Mouse (Mus musculus): Measurements from ENCODE around the gene Cc2d1b.

Cc2d1b gene

GRCm38 (mm10) chr4:108619587-108620341 is at the start of gene Cc2d1b:
Cc2d1b (plus strand) TSS chr4:108619940.
- DNase-seq (ENCODE audit: low spot score in 2 of 2) = peak; percentile 87 to 93

GRCm38 (mm10) chr4:108572644-108573043 is 47.1 kb upstream of the Cc2d1b start:
- DNase-seq (ENCODE audit: low spot score in 2 of 2) = no peak

DNA sequence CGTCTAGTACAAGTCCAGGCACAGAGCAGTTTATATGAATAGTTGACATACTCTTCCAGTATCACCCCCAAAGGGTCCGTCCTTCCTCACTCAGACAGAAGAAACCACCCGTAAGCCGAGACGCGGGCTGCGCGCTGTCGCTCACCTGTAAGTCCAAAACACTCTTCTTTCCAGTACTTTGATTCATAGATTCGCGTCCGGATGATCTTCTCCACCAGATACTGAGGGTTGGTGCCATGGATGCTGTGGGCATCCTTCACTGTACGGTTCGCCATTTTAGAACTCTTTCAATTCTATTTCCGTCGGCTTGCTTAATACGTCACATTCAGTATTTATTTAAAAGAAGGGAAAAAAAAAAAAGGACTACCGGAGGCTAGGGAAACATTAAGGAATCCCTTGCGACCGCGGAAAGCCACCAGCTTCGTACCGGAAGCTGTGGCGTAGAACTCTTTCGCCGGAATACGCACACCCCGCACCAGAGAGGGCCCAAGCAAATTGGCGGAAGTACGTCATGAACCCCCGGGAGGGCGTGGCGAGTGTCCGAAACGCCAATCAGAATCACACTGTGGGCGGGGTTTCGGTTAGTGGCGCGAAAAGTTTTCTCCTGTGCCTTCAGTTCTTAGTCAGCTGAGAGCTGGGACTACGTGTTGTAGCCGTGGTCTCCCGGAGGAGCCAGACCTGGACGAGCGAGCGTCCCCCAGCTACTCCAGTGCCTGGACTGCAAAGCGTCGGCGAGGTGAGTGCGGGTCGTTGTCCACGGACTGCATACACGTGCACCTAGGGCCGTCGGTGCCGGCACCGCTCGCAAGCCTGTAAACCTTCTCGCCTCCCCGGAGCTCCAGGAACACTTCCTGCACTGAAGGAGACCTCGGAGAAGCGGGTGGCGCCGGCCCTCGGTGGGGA is 40.6 kb upstream of the Cc2d1b start, which contains the start of the genes Prpf38a and Orc1:
Gene Prpf38a, minus strand, starts transcription at position 497 of the 903 bp plus-strand sequence.
Gene Orc1, plus strand, starts transcription at position 584 of the 903 bp plus-strand sequence.
- peak; percentile 98 for DNase-seq (ENCODE audit: low spot score in 2 of 2)

- no peak for DNase-seq (ENCODE audit: low spot score in 2 of 2)
Measured at GRCm38 (mm10) chr4:108579743-108580411, 39.9 kb upstream of the Cc2d1b start.

DNA sequence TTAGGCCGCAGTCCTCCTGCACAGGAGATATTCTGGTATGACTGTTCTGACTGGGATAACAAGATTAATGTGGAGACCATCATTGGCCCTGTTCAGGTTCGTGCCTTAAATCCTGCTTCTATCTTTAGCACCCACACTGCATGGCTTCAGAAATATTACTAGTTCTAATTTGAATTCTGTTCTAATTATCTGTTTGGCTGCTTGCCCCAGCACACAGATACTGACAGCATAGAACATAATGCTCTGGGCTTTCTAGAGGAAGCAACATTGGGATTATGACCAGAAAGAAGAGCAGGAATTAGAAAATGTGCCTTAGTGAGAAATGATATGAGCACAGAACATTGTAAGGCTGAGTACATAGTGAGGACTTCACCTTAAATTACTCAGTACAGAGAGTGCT is 26.4 kb upstream of the Cc2d1b start:
- DNase-seq (ENCODE audit: low spot score in 2 of 2) = no peak

- no peak for DNase-seq (ENCODE audit: low spot score in 2 of 2)
Measured at GRCm38 (mm10) chr4:108595785-108596184, 24.0 kb upstream of the Cc2d1b start.

DNA sequence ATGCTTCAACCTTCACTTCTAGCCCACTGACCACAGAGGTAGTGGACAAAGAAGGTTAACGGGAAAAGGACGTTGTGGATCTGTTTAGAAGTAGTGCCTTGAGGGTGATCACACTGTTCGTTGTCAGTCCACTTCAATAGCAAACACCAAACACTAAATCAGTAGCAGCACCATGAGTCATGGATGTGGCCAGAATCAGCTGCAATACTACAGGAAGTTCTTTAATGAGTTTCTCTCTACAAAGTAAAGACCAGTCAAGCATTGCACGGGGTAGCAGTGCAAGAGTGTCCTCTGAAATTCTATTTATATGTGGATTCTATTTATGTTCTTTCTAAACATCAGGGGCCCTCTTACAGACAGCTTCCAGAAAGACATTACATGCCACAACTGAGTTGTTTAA is 21.4 kb upstream of the Cc2d1b start:
- no peak for DNase-seq (ENCODE audit: low spot score in 2 of 2)

DNA sequence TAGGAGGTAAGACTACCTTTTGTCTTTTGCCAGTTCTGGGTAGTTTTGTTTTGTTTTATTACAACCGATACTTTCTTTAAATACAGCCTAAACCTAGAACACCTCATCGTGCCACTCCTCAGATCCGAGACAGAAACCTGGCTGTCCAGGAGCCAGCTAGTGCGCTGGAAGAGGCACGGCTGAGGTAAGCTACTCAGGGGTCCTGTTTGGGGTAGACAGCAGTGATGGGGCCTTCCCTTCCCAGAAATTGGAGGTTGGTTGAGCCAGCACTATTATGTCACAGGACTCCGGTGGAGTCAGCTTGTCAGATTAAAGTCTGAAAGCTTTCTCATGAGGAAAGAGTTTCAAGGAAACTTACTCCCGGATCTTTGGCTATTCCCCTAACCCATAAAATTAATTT is 17.9 kb upstream of the Cc2d1b start:
- DNase-seq (ENCODE audit: low spot score in 2 of 2) = no peak

DNA sequence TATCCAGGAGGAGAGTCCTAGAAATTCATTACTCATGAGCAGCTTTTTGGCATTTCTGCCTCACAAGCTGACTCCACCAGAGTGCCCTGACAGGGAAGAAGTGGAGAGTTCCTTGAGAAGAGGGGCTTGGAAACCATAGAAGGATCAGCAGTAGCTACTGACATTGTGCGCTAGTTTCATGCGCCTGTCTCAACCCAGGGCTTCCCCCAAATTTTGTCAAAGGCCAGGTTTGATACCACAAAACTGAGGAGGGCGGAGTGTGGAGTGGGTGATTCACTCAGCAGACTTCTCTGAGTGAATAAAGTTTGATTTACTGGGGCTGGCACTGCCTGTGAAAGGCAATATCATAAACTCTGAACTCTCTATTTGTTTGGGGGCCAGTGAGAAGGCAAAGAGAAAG is 11.1 kb upstream of the Cc2d1b start:
- DNase-seq (ENCODE audit: low spot score in 2 of 2) = no peak

DNA sequence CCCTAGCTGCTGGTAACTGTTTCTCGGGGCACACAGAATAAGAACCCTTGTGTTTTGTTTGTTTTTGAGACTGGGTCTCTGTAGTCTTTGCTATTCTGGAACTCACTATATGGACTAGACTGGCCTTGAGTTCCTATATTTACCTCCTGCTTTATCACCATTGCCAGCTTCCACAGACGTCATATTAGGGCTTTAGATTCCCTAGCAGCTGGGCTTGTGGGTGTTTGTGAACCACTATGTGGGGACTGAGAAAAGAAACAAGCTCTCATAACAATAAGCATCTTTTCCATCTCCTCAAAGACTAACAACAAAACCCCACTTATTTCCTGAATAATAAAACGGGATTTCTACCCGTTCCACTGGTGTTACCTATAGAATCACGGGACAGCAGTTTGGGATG is 8.8 kb upstream of the Cc2d1b start:
- no peak for DNase-seq (ENCODE audit: low spot score in 2 of 2)

GRCm38 (mm10) chr4:108618586-108618985 is 1.2 kb upstream of the Cc2d1b start:
- DNase-seq (ENCODE audit: low spot score in 2 of 2) = no peak

- no peak for DNase-seq (ENCODE audit: low spot score in 2 of 2)
Measured at GRCm38 (mm10) chr4:108619165-108619564, 575 bp upstream of the Cc2d1b start.

- no peak for DNase-seq (ENCODE audit: low spot score in 2 of 2)
Measured at GRCm38 (mm10) chr4:108620536-108620935, 796 bp downstream of the Cc2d1b start.

DNA sequence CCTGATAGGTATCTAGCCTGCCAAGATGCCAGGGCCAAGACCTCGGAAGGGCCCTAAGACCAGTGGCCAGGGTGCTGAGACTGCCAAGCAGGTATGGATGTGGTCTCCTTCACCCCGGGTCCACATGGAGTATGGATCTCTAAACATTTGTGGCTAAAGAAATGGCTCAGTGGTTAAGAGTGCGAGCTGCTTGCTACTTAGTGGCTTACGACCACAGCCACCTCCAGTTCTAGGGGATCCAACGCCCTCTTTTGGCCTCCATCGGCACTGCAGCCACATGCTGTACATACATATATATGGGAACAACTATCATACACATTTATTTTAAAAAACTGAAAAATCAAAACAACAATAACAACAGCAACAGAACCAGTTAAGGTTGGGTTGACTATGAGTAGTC is 1.8 kb downstream of the Cc2d1b start:
- no peak for DNase-seq (ENCODE audit: low spot score in 2 of 2)

DNA sequence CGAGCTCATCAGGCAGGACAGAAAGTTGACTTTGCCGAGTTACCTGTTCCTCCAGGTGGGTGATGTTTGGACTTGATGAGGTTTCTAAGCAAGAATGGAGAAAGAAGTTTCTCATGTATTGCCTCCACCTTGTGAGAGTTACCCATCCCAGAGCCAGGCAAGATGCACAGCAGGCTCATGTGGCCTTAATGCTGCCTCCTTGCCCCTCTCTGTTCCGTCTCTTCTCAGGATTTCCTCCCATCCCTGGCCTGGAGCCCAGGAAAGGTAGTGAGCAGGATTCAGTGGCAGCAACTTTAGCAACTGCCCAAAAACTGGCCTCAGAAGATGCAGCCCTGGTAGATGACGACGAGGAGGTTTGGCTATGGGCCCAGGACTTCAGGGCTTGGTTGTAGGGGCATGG is 7.3 kb downstream of the Cc2d1b start:
- DNase-seq (ENCODE audit: low spot score in 2 of 2) = no peak

GRCm38 (mm10) chr4:108629363-108629880 is 9.7 kb downstream of the Cc2d1b start:
- DNase-seq (ENCODE audit: low spot score in 2 of 2) = no peak

DNA sequence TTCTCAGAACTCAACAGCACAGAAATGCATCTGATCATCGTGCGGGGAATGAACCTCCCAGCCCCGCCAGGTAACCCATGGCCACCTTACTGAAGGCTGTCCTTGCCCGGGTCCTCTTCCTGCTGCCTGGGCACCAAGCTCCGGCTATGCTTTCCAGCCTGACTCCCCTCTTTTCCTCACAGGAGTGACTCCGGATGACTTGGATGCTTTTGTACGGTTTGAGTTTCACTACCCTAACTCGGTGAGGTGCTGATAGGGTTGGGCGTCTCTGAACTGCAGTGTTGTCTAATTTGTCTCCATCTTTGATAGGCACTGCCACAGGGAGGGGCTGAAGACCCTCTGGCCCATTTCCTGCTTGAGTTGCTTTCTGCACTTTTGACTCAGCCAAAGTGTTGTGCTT is 10.4 kb downstream of the Cc2d1b start:
- DNase-seq (ENCODE audit: low spot score in 2 of 2) = no peak

- no peak for DNase-seq (ENCODE audit: low spot score in 2 of 2)
Measured at GRCm38 (mm10) chr4:108631616-108632015, 11.9 kb downstream of the Cc2d1b start.

GRCm38 (mm10) chr4:108633703-108634102 is 14.0 kb downstream of the Cc2d1b start:
- no peak for DNase-seq (ENCODE audit: low spot score in 2 of 2)

DNA sequence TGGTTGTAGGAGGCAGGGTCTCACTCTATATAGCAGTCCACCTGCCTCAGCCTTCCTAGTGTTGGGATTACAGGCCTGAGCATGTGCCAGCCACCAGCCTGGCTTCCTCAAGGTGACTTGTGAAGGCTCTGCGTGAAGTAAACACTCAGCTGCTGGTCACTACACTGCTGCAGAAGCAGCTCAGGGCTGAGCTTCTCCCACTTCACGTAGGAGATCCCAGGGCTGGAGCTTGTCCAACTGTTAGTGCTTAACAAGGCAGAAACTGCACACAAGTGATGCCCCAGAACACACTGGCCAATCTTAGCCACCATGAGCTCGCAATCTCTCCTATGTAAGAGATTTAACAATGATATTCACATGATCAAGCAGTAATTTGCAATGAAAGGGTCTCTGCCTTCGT is 15.0 kb downstream of the Cc2d1b start:
- DNase-seq (ENCODE audit: low spot score in 2 of 2) = no peak

DNA sequence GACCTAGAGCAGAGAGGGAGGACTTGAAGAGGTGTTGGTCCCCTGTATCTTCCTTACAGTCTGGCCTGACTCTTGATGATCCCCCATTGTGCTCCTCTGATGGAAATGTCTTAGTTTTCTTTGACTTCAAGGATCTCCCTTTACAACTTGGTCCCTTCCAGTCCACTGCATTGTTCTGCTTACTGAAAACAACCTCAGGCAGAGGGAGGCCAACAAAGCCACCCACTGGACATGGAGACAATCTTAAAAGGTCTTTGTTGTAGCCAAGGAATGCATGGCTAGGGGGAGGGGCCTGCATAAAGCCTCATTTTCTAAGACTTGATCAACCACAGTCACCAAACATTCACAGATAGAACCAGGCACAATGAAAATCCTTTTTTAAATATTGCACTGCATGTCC is 15.4 kb downstream of the Cc2d1b start:
- DNase-seq (ENCODE audit: low spot score in 2 of 2) = no peak

GRCm38 (mm10) chr4:108637721-108638120 is 18.0 kb downstream of the Cc2d1b start:
- no peak for DNase-seq (ENCODE audit: low spot score in 2 of 2)
